In genomic region chr15:32542746-32543145, GRCm38 (mm10) we compare ENCODE assay signal across 16 mouse cellular contexts.
DNase-seq lines count a peak whose midpoint lies in the region.
"Had no signal": no experiment of that assay in that cellular context is flagged by ENCODE, and none has a peak within 500 bp of the region (broad histone marks: within the 10 kb centered on the region; RNA-seq: fewer than 3 reads in every experiment).

No protein-coding gene starts in this region.

- DNase-seq in adrenal gland, adult 8-10 months, result peak; percentile 40
- no peak for DNase-seq in adrenal gland, postnatal 25 days
- DNase-seq in adrenal gland, postnatal 10 days, result peak; percentile 17
- DNase-seq in adrenal gland, postnatal 14 days, result peak; percentile 16
- no peak for DNase-seq in heart, postnatal 25 days (ENCODE audit: low spot score)
- no peak for DNase-seq in spleen, postnatal 14 days (ENCODE audit: low spot score in 2 of 2)
- DNase-seq: cerebellum, adult 11 months; cerebellum, adult 2 months; cerebellum, adult 9-11 months; cerebellum, postnatal 25 days; forebrain, postnatal 0 days; gastrocnemius, adult 2 months; gastrocnemius, postnatal 25 days; heart, adult 18-20 months; heart, postnatal 10 days; heart, postnatal 4 days had no signal

- intact Hi-C loops in heart, postnatal 25 days (cut with DNase I), result no loop called here

Comparison
In these comparisons a context has a peak if more than half of its experiments do, and no peak if none do; other contexts are left out.
1. DNase-seq: peak in adrenal gland, adult 8-10 months (single experiment), adrenal gland, postnatal 10 days (single experiment) and adrenal gland, postnatal 14 days (single experiment); none in adrenal gland, postnatal 25 days (single experiment), heart, postnatal 25 days (single experiment) and spleen, postnatal 14 days (0 of 2).